Mouse (Mus musculus) CD4-positive naive resting alpha-beta T cell, adult 76 days (primary cell): ENCODE data around the gene Dmrtc1c2. TPM values are rescaled to one million over a fixed set of nuclear protein-coding genes. Genes with fewer than 3 reads are reported as not detected.

Experiments
- total RNA-seq: library from RNA; stranded (reverse); gene quantifications from one replicate; pipeline ENCODE4 v1.2.4, GENCODE M21; 2023

The Dmrtc1c2 gene
- total RNA-seq: not detected

DNA sequence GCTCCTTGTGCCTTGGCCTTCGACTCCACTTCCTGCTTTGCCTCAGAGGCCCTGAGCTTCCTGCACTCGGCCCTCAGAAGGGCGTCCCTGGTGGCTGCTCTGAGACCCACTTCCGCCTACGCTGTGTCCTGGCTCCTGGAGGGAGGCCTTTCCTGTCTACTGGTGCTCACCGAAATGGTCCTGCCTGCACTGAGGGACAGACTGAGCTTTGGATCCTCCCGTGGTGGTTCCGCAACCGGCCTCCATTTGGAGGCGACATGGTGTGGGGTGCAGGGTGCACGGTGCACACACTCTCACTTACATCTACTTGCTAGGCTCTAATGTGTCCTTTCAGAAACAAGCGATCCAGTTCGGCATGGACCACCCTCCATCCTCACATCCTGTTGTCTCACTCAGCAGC lies at the start of gene Dmrtc1c2:
Dmrtc1c2 (minus strand) TSS at position 101 of the 400 bp plus-strand sequence.

DNA sequence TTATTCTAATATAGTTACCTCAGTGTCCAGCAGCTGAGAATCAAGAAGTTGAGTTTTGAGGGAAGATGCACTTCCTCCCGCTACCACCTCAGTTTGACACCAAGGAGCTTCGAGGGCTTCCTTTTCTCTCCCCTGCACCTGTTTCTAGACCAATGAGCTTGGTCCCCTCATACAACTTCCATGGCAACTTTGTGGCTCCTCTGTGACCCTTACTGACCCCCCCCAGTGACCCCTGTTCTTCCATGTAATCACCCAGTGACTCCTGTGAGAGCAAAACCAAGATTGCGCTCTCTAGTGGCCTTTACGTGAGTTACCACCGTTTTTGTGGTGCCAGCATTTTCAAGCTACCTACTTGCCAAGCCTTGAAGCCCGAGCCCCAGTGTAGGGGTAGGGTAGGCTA lies 13.5 kb upstream of the Dmrtc1c2 start, which contains the start of gene 1700031F05Rik:
1700031F05Rik (minus strand) TSS at position 101 of the 400 bp plus-strand sequence.

GRCm38 (mm10) chrX:102802663-102803062 lies 51.8 kb downstream of the Dmrtc1c2 start, which contains the start of gene Dmrtc1c1:
Gene Dmrtc1c1, plus strand, starts transcription at chrX:102802963.

Other genes starting within 250 kb of the Dmrtc1c2 start
- 1.4 TPM for gene Phka1, start 210.4 kb downstream of the Dmrtc1c2 start, total RNA-seq
- gene Gm3880, start 167.6 kb downstream of the Dmrtc1c2 start, total RNA-seq: not detected
- not detected for gene Gm9112, start 147.0 kb downstream of the Dmrtc1c2 start, total RNA-seq
- gene Dmrtc1b, start 146.8 kb downstream of the Dmrtc1c2 start, total RNA-seq: not detected
- not detected for gene Dmrtc1c1, start 51.7 kb downstream of the Dmrtc1c2 start, total RNA-seq
- not detected for gene 1700031F05Rik, start 13.4 kb upstream of the Dmrtc1c2 start, total RNA-seq
- gene Dmrtc1a, start 54.1 kb upstream of the Dmrtc1c2 start, total RNA-seq: not detected
- gene 1700011M02Rik, start 54.3 kb upstream of the Dmrtc1c2 start, total RNA-seq: not detected
- not detected for gene 1700018G05Rik, start 73.8 kb upstream of the Dmrtc1c2 start, total RNA-seq